Mouse (Mus musculus): ENCODE data around the gene Iqub. TPM values are rescaled to one million over a fixed set of nuclear protein-coding genes. Genes with fewer than 3 reads are reported as not detected.
A peak's percentile ranks its signal among the peaks of the same experiment; 100 is the strongest.

Iqub gene
- polyA plus RNA-seq, 1 experiment from 2014 or later = 0.08 TPM

GRCm38 (mm10) chr6:24504141-24504540 lies 10.7 kb downstream of the Iqub start:
- Histone ChIP-seq H3K9me3 (ENCODE audit: control insufficient read depth, low read length) (no peaks in the 10 kb centered on the region), H3K9ac (ENCODE audit: low read length) (no peak overlapping the region), H3K4me2 (no peak overlapping the region), H3K4me3 (ENCODE audit: low read depth, low read length) (no peak overlapping the region), H3K27me3 (ENCODE audit: control insufficient read depth, insufficient read depth, low read length) (no peaks in the 10 kb centered on the region), H3K36me3 (ENCODE audit: control insufficient read depth, insufficient read depth, low read length) (no peaks in the 10 kb centered on the region), H3K4me1 (ENCODE audit: control insufficient read depth, insufficient read depth, low read length) (no peaks in the 10 kb centered on the region), H3K27ac (ENCODE audit: low read depth, low read length) (no peak overlapping the region)
- no peak for DNase-seq (ENCODE audit: low spot score, missing footprints)
- ATAC-seq (ENCODE audit: low FRiP score) = no peak
- 84% methylated on average over 2 of the region's 2 CpGs for WGBS

- Histone ChIP-seq H3K9ac (ENCODE audit: low read length) (no peak overlapping the region), H3K36me3 (ENCODE audit: control insufficient read depth, insufficient read depth, low read length) (no peaks in the 10 kb centered on the region), H3K9me3 (ENCODE audit: control insufficient read depth, low read length) (no peaks in the 10 kb centered on the region), H3K27me3 (ENCODE audit: control insufficient read depth, insufficient read depth, low read length) (no peaks in the 10 kb centered on the region), H3K4me1 (ENCODE audit: control insufficient read depth, insufficient read depth, low read length) (no peaks in the 10 kb centered on the region), H3K4me3 (ENCODE audit: low read depth, low read length) (no peak overlapping the region), H3K27ac (ENCODE audit: low read depth, low read length) (no peak overlapping the region), H3K4me2 (no peak overlapping the region)
- DNase-seq (ENCODE audit: low spot score, missing footprints) (no peak), ATAC-seq (ENCODE audit: low FRiP score) (no peak)
- WGBS = 17% methylated on average over 1 of the region's 1 CpGs
Measured at GRCm38 (mm10) chr6:24490341-24490740, 24.5 kb downstream of the Iqub start.

GRCm38 (mm10) chr6:24486530-24486929 lies 28.3 kb downstream of the Iqub start:
- no peaks in the 10 kb centered on the region for H3K9me3 ChIP-seq (ENCODE audit: control insufficient read depth, low read length)
- DNase-seq (ENCODE audit: low spot score, missing footprints) (no peak), ATAC-seq (ENCODE audit: low FRiP score) (no peak)
- H3K27me3 ChIP-seq (ENCODE audit: control insufficient read depth, insufficient read depth, low read length) = no peaks in the 10 kb centered on the region
- H3K27ac ChIP-seq (ENCODE audit: low read depth, low read length) = no peak overlapping the region
- 77% methylated on average over 5 of the region's 5 CpGs for whole genome bisulfite sequencing
- H3K9ac ChIP-seq (ENCODE audit: low read length) = no peak overlapping the region
- H3K4me1 ChIP-seq (ENCODE audit: control insufficient read depth, insufficient read depth, low read length) = no peaks in the 10 kb centered on the region
- H3K4me2 ChIP-seq = no peak overlapping the region
- no peaks in the 10 kb centered on the region for H3K36me3 ChIP-seq (ENCODE audit: control insufficient read depth, insufficient read depth, low read length)
- no peak overlapping the region for H3K4me3 ChIP-seq (ENCODE audit: low read depth, low read length)

- 43% methylated on average over 1 of the region's 1 CpGs for WGBS
- Histone ChIP-seq H3K36me3 (ENCODE audit: control insufficient read depth, insufficient read depth, low read length) (no peaks in the 10 kb centered on the region), H3K9ac (ENCODE audit: low read length) (no peak overlapping the region), H3K27me3 (ENCODE audit: control insufficient read depth, insufficient read depth, low read length) (no peaks in the 10 kb centered on the region), H3K4me1 (ENCODE audit: control insufficient read depth, insufficient read depth, low read length) (peaks cover 4% of the 10 kb centered on the region; the same call in 1 of the 2 replicates), H3K4me3 (ENCODE audit: low read depth, low read length) (no peak overlapping the region), H3K9me3 (ENCODE audit: control insufficient read depth, low read length) (no peaks in the 10 kb centered on the region), H3K4me2 (no peak overlapping the region), H3K27ac (ENCODE audit: low read depth, low read length) (no peak overlapping the region; the same call in 1 of the 2 replicates)
- ATAC-seq (ENCODE audit: low FRiP score) (peak; percentile 85), DNase-seq (ENCODE audit: low spot score, missing footprints) (no peak)
Measured at GRCm38 (mm10) chr6:24470571-24471132, 44.2 kb downstream of the Iqub start.

- Histone ChIP-seq H3K36me3 (ENCODE audit: control insufficient read depth, insufficient read depth, low read length) (no peaks in the 10 kb centered on the region), H3K4me3 (ENCODE audit: low read depth, low read length) (no peak overlapping the region), H3K9me3 (ENCODE audit: control insufficient read depth, low read length) (no peaks in the 10 kb centered on the region), H3K27me3 (ENCODE audit: control insufficient read depth, insufficient read depth, low read length) (no peaks in the 10 kb centered on the region), H3K4me1 (ENCODE audit: control insufficient read depth, insufficient read depth, low read length) (peaks cover 4% of the 10 kb centered on the region; the same call in 1 of the 2 replicates), H3K4me2 (no peak overlapping the region), H3K27ac (ENCODE audit: low read depth, low read length) (no peak overlapping the region; the same call in 1 of the 2 replicates), H3K9ac (ENCODE audit: low read length) (no peak overlapping the region)
- peak; percentile 1; the same call in 1 of the 2 replicates for ATAC-seq (ENCODE audit: low FRiP score)
- no peak for DNase-seq (ENCODE audit: low spot score, missing footprints)
- WGBS = 67% methylated on average over 2 of the region's 2 CpGs
Measured at GRCm38 (mm10) chr6:24470135-24470534, 44.7 kb downstream of the Iqub start.

GRCm38 (mm10) chr6:24456097-24456496 lies 58.8 kb downstream of the Iqub start:
- no peaks in the 10 kb centered on the region for H3K9me3 ChIP-seq (ENCODE audit: control insufficient read depth, low read length)
- 0 out of 2 replicates have a peak, but pooled peaks have one; percentile 11 for ATAC-seq (ENCODE audit: low FRiP score)
- no peaks in the 10 kb centered on the region for H3K4me1 ChIP-seq (ENCODE audit: control insufficient read depth, insufficient read depth, low read length)
- no peaks in the 10 kb centered on the region for H3K36me3 ChIP-seq (ENCODE audit: control insufficient read depth, insufficient read depth, low read length)
- no peak for DNase-seq (ENCODE audit: low spot score, missing footprints)
- no peaks in the 10 kb centered on the region for H3K27me3 ChIP-seq (ENCODE audit: control insufficient read depth, insufficient read depth, low read length)
- H3K4me2 ChIP-seq = no peak overlapping the region
- WGBS = 52% methylated on average over 7 of the region's 7 CpGs
- no peak overlapping the region for H3K27ac ChIP-seq (ENCODE audit: low read depth, low read length)
- no peak overlapping the region for H3K9ac ChIP-seq (ENCODE audit: low read length)
- no peak overlapping the region for H3K4me3 ChIP-seq (ENCODE audit: low read depth, low read length)

- H3K36me3 ChIP-seq (ENCODE audit: control insufficient read depth, insufficient read depth, low read length) = no peaks in the 10 kb centered on the region
- no peak overlapping the region for H3K4me3 ChIP-seq (ENCODE audit: low read depth, low read length)
- no peaks in the 10 kb centered on the region for H3K4me1 ChIP-seq (ENCODE audit: control insufficient read depth, insufficient read depth, low read length)
- DNase-seq (ENCODE audit: low spot score, missing footprints) = no peak
- no peak overlapping the region for H3K27ac ChIP-seq (ENCODE audit: low read depth, low read length)
- no peaks in the 10 kb centered on the region; the same call in 1 of the 2 replicates for H3K9me3 ChIP-seq (ENCODE audit: control insufficient read depth, low read length)
- no peak overlapping the region for H3K4me2 ChIP-seq
- H3K27me3 ChIP-seq (ENCODE audit: control insufficient read depth, insufficient read depth, low read length) = no peaks in the 10 kb centered on the region
- ATAC-seq (ENCODE audit: low FRiP score) = no peak
- H3K9ac ChIP-seq (ENCODE audit: low read length) = no peak overlapping the region
- 89% methylated on average over 22 of the region's 22 CpGs for WGBS
Measured at GRCm38 (mm10) chr6:24451026-24451821, 63.6 kb downstream of the Iqub start.

GRCm38 (mm10) chr6:24450241-24450640 lies 64.6 kb downstream of the Iqub start:
- H3K9ac ChIP-seq (ENCODE audit: low read length) = no peak overlapping the region
- no peak overlapping the region for H3K4me2 ChIP-seq
- H3K9me3 ChIP-seq (ENCODE audit: control insufficient read depth, low read length) = no peaks in the 10 kb centered on the region; the same call in 1 of the 2 replicates
- no peaks in the 10 kb centered on the region for H3K4me1 ChIP-seq (ENCODE audit: control insufficient read depth, insufficient read depth, low read length)
- H3K27me3 ChIP-seq (ENCODE audit: control insufficient read depth, insufficient read depth, low read length) = no peaks in the 10 kb centered on the region
- no peaks in the 10 kb centered on the region for H3K36me3 ChIP-seq (ENCODE audit: control insufficient read depth, insufficient read depth, low read length)
- H3K27ac ChIP-seq (ENCODE audit: low read depth, low read length) = no peak overlapping the region
- WGBS = 94% methylated on average over 6 of the region's 6 CpGs
- H3K4me3 ChIP-seq (ENCODE audit: low read depth, low read length) = no peak overlapping the region
- no peak for ATAC-seq (ENCODE audit: low FRiP score)
- no peak for DNase-seq (ENCODE audit: low spot score, missing footprints)

GRCm38 (mm10) chr6:24416056-24416455 lies 98.8 kb downstream of the Iqub start:
- WGBS = 92% methylated on average over 11 of the region's 11 CpGs
- ATAC-seq (ENCODE audit: low FRiP score) = no peak
- Histone ChIP-seq H3K9ac (ENCODE audit: low read length) (no peak overlapping the region), H3K4me2 (no peak overlapping the region), H3K4me3 (ENCODE audit: low read depth, low read length) (no peak overlapping the region), H3K27ac (ENCODE audit: low read depth, low read length) (no peak overlapping the region), H3K36me3 (ENCODE audit: control insufficient read depth, insufficient read depth, low read length) (no peaks in the 10 kb centered on the region), H3K9me3 (ENCODE audit: control insufficient read depth, low read length) (no peaks in the 10 kb centered on the region), H3K27me3 (ENCODE audit: control insufficient read depth, insufficient read depth, low read length) (no peaks in the 10 kb centered on the region), H3K4me1 (ENCODE audit: control insufficient read depth, insufficient read depth, low read length) (no peaks in the 10 kb centered on the region)
- no peak for DNase-seq (ENCODE audit: low spot score, missing footprints)
